15 mouse cellular contexts compared by ENCODE assay signal in the genomic region with DNA sequence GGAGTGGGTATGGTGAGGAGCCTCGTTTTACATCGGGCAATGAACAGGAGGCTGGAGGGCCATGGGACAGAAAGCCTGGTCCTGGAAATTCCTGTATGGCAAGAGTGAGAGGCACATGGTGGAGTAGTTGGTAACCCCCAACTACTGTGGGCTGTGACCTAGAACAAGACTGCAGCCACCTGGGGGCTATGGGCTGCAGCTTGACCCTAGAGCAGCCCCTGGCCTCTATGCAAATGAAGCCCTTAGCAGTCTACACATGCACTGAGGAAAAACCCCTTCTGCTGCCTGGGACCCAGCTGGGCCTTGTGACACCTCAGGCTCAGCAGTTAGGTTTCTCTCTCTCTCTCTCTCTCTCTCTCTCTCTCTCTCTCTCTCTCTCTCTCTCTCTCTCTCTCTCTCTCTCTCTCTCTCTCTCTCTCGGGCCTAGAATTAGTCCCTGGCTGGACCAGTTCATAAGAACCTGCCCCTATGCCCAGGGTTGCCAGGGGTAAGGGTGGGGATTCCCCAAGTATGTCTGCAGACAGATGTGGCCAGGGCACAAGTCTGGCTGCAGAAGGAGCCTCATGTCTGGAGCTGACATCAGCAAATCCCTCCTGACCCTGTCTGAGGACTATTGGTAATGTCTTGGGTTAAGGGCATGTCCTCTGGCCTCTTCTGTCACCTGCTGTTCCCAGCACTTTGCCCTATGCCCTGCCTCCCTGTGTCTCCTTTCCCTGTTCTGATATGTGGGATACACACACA.
DNase-seq lines count a peak whose midpoint lies in the region; ATAC-seq and TF ChIP-seq lines count a peak whose summit lies in the region.
"Had no signal": no experiment of that assay in that cellular context is flagged by ENCODE, and none has a peak within 500 bp of the region (broad histone marks: within the 10 kb centered on the region; RNA-seq: fewer than 3 reads in every experiment).

No protein-coding gene starts in this region.

- no peak overlapping the region for H3K4me3 ChIP-seq in hindbrain, embryonic 11.5 days (ENCODE audit: low read depth, low read length)
- no peak overlapping the region for H3K4me3 ChIP-seq in hindbrain, embryonic 16.5 days (ENCODE audit: low read length)
- H3K4me3 ChIP-seq in neural tube, embryonic 11.5 days (ENCODE audit: low read depth, low read length) = no peak overlapping the region
- H3K4me3 ChIP-seq in neural tube, embryonic 15.5 days (replicated peaks) = no peak overlapping the region
- H3K4me3 ChIP-seq in bone marrow, adult 2 months (replicated peaks; ENCODE audit: control insufficient read depth, low read depth, low read length) = no peak overlapping the region
- no peak overlapping the region for H3K4me3 ChIP-seq in neural tube, embryonic 13.5 days
- H3K4me3 ChIP-seq: heart, adult 2 months had no signal

- TF ChIP-seq CTCF in bone marrow, adult 2 months (IDR thresholded peaks at IDR 0.05; ENCODE audit: control insufficient read depth, insufficient read depth, low read length) = no peak

- peak; percentile 36 for DNase-seq in hindbrain, embryonic 11.5 days (ENCODE audit: low spot score)
- DNase-seq in neural tube, embryonic 11.5 days (ENCODE audit: low spot score) = peak; percentile 48
- DNase-seq in urinary bladder, postnatal 25 days (ENCODE audit: low spot score) = no peak
- DNase-seq: adrenal gland, postnatal 25 days; cerebellum, adult 9-10 months; heart, adult 2 months; lung, adult 18-20 months; lung, postnatal 36 days; right cerebral cortex, postnatal 14 days; thymus, adult 18-20 months had no signal

- H3K4me1 ChIP-seq in hindbrain, embryonic 11.5 days (replicated peaks; ENCODE audit: control insufficient read depth, insufficient read depth, low read length) = peaks cover 3% of the 10 kb centered on the region; the same call in 1 of the 2 replicates
- no peaks in the 10 kb centered on the region; the same call in none of the 2 replicates for H3K4me1 ChIP-seq in hindbrain, embryonic 16.5 days (ENCODE audit: control insufficient read depth, insufficient read depth, low read depth, low read length)
- H3K4me1 ChIP-seq in neural tube, embryonic 11.5 days (ENCODE audit: control insufficient read depth, insufficient read depth, low read length) = no peaks in the 10 kb centered on the region; the same call in 1 of the 2 replicates
- peaks cover 12% of the 10 kb centered on the region for H3K4me1 ChIP-seq in neural tube, embryonic 15.5 days
- H3K4me1 ChIP-seq in bone marrow, adult 2 months (ENCODE audit: control insufficient read depth, insufficient read depth, low read length) = peaks cover 10% of the 10 kb centered on the region
- peaks cover 35% of the 10 kb centered on the region for H3K4me1 ChIP-seq in neural tube, embryonic 13.5 days (replicated peaks)

- peak; percentile 84 for ATAC-seq in hindbrain, embryonic 11.5 days (ENCODE audit: low FRiP score)
- no peak for ATAC-seq in hindbrain, embryonic 16.5 days
- no peak for ATAC-seq in neural tube, embryonic 11.5 days (ENCODE audit: insufficient read depth, low FRiP score, low TSS enrichment)
- ATAC-seq in neural tube, embryonic 15.5 days (ENCODE audit: low FRiP score) = no peak
- no peak for ATAC-seq in neural tube, embryonic 13.5 days (ENCODE audit: low read depth)
- ATAC-seq: inflammation-experienced regulatory T-cells, adult 6 months had no signal

- H3K4me2 ChIP-seq in hindbrain, embryonic 11.5 days (replicated peaks; ENCODE audit: low read depth, low read length) = no peak overlapping the region
- no peak overlapping the region for H3K4me2 ChIP-seq in hindbrain, embryonic 16.5 days (ENCODE audit: low read length)
- no peak overlapping the region for H3K4me2 ChIP-seq in neural tube, embryonic 11.5 days (ENCODE audit: low read depth)
- no peak overlapping the region for H3K4me2 ChIP-seq in neural tube, embryonic 15.5 days
- H3K4me2 ChIP-seq in neural tube, embryonic 13.5 days = no peak overlapping the region

- peak overlapping the region; percentile 43; the same call in 1 of the 2 replicates for H3K27ac ChIP-seq in hindbrain, embryonic 11.5 days (ENCODE audit: low read depth, low read length)
- H3K27ac ChIP-seq in hindbrain, embryonic 16.5 days (ENCODE audit: low read depth, low read length) = no peak overlapping the region
- H3K27ac ChIP-seq in neural tube, embryonic 11.5 days (ENCODE audit: low read depth, low read length) = no peak overlapping the region
- H3K27ac ChIP-seq in neural tube, embryonic 15.5 days (replicated peaks) = no peak overlapping the region
- H3K27ac ChIP-seq in bone marrow, adult 2 months (ENCODE audit: control insufficient read depth, insufficient read depth, low read depth, low read length, poor library complexity) = peak overlapping the region; percentile 42
- peak overlapping the region; percentile 65; the same call in 1 of the 2 replicates for H3K27ac ChIP-seq in neural tube, embryonic 13.5 days (replicated peaks)
- H3K27ac ChIP-seq: heart, adult 2 months had no signal

- 8% methylated on average over 3 of the region's 3 CpGs for WGBS in hindbrain, embryonic 11.5 days
- 7% methylated on average over 3 of the region's 3 CpGs for WGBS in hindbrain, embryonic 16.5 days
- WGBS in neural tube, embryonic 11.5 days = 28% methylated on average over 2 of the region's 3 CpGs
- WGBS in neural tube, embryonic 15.5 days = 8% methylated on average over 3 of the region's 3 CpGs
- WGBS in bone marrow, adult 2 months = 41% methylated on average over 3 of the region's 3 CpGs
- 12% methylated on average over 3 of the region's 3 CpGs for WGBS in neural tube, embryonic 13.5 days

- no peaks in the 10 kb centered on the region for H3K27me3 ChIP-seq in hindbrain, embryonic 11.5 days (ENCODE audit: control insufficient read depth, insufficient read depth, low read length)
- H3K27me3 ChIP-seq in hindbrain, embryonic 16.5 days (replicated peaks; ENCODE audit: control insufficient read depth, insufficient read depth, low read length) = no peaks in the 10 kb centered on the region
- H3K27me3 ChIP-seq in neural tube, embryonic 11.5 days (ENCODE audit: control insufficient read depth, insufficient read depth, low read length) = no peaks in the 10 kb centered on the region
- no peaks in the 10 kb centered on the region for H3K27me3 ChIP-seq in neural tube, embryonic 15.5 days (replicated peaks)
- no peaks in the 10 kb centered on the region for H3K27me3 ChIP-seq in neural tube, embryonic 13.5 days

- no peak overlapping the region for H3K9ac ChIP-seq in hindbrain, embryonic 11.5 days (ENCODE audit: low read depth, low read length)
- no peak overlapping the region for H3K9ac ChIP-seq in hindbrain, embryonic 16.5 days (ENCODE audit: low read depth, low read length)
- no peak overlapping the region for H3K9ac ChIP-seq in neural tube, embryonic 11.5 days (ENCODE audit: low read length)
- H3K9ac ChIP-seq in neural tube, embryonic 15.5 days (replicated peaks) = no peak overlapping the region
- H3K9ac ChIP-seq in neural tube, embryonic 13.5 days = no peak overlapping the region

- no peak for TF ChIP-seq POLR2A in bone marrow, adult 2 months (IDR thresholded peaks at IDR 0.05; ENCODE audit: borderline replicate concordance, control insufficient read depth, low read depth, low read length)

- no peaks in the 10 kb centered on the region for H3K36me3 ChIP-seq in hindbrain, embryonic 11.5 days (ENCODE audit: control insufficient read depth, insufficient read depth, low read length)
- H3K36me3 ChIP-seq in hindbrain, embryonic 16.5 days (ENCODE audit: control insufficient read depth, insufficient read depth, low read length) = no peaks in the 10 kb centered on the region
- H3K36me3 ChIP-seq in neural tube, embryonic 11.5 days (ENCODE audit: control insufficient read depth, insufficient read depth, low read length) = no peaks in the 10 kb centered on the region
- H3K36me3 ChIP-seq in neural tube, embryonic 15.5 days = no peaks in the 10 kb centered on the region
- no peaks in the 10 kb centered on the region for H3K36me3 ChIP-seq in neural tube, embryonic 13.5 days

- no peaks in the 10 kb centered on the region for H3K9me3 ChIP-seq in hindbrain, embryonic 11.5 days (ENCODE audit: control insufficient read depth, low read length)
- no peaks in the 10 kb centered on the region for H3K9me3 ChIP-seq in hindbrain, embryonic 16.5 days (ENCODE audit: control insufficient read depth, low read length)
- no peaks in the 10 kb centered on the region for H3K9me3 ChIP-seq in neural tube, embryonic 11.5 days (ENCODE audit: control insufficient read depth, low read length)
- no peaks in the 10 kb centered on the region for H3K9me3 ChIP-seq in neural tube, embryonic 15.5 days (replicated peaks)
- no peaks in the 10 kb centered on the region for H3K9me3 ChIP-seq in neural tube, embryonic 13.5 days

Comparison
In these comparisons a context has a peak if more than half of its experiments do, and no peak if none do; other contexts are left out.
1. H3K27ac ChIP-seq: peak in hindbrain, embryonic 11.5 days (single experiment), bone marrow, adult 2 months (single experiment) and neural tube, embryonic 13.5 days (single experiment); none in hindbrain, embryonic 16.5 days (single experiment), neural tube, embryonic 11.5 days (single experiment) and neural tube, embryonic 15.5 days (single experiment).